Mouse (Mus musculus): ENCODE results near the gene Mfsd12.

The Mfsd12 gene

GRCm38 (mm10) chr10:81402227-81402765 is 45.0 kb downstream of the Mfsd12 start:
- in situ Hi-C loops (cut with MboI): no loop called here

GRCm38 (mm10) chr10:81403511-81403910 is 46.2 kb downstream of the Mfsd12 start:
- in situ Hi-C loops (cut with MboI): no loop called here

GRCm38 (mm10) chr10:81404082-81404481 is 46.8 kb downstream of the Mfsd12 start:
- in situ Hi-C loops (cut with MboI): no loop called here

GRCm38 (mm10) chr10:81404720-81405119 is 47.4 kb downstream of the Mfsd12 start:
- in situ Hi-C loops (cut with MboI): loop anchor here (5.0 kb wide), 1 partner anchor 38 kb away; no protein-coding TSS in a partner anchor

GRCm38 (mm10) chr10:81405588-81406201 is 48.4 kb downstream of the Mfsd12 start:
- in situ Hi-C loops (cut with MboI): loop anchor here (5.0 kb wide), 1 partner anchor 37 kb away; no protein-coding TSS in a partner anchor

- in situ Hi-C loops (cut with MboI): loop anchor here (5.0 kb wide), 1 partner anchor 36 kb away; no protein-coding TSS in a partner anchor
Observed at GRCm38 (mm10) chr10:81406504-81407440, 49.5 kb downstream of the Mfsd12 start.

GRCm38 (mm10) chr10:81407539-81408423 is 50.5 kb downstream of the Mfsd12 start:
- in situ Hi-C loops (cut with MboI): loop anchor here (5.0 kb wide), 1 partner anchor 35 kb away; no protein-coding TSS in a partner anchor

GRCm38 (mm10) chr10:81408424-81408729 is 51.1 kb downstream of the Mfsd12 start:
- in situ Hi-C loops (cut with MboI): loop anchor here (5.0 kb wide), 1 partner anchor 34 kb away; no protein-coding TSS in a partner anchor

- in situ Hi-C loops (cut with MboI): loop anchor here (5.0 kb wide), 1 partner anchor 33 kb away; no protein-coding TSS in a partner anchor
Observed at GRCm38 (mm10) chr10:81408871-81409291, 51.6 kb downstream of the Mfsd12 start.

- in situ Hi-C loops (cut with MboI): loop anchor here (5.0 kb wide), 1 partner anchor 33 kb away; no protein-coding TSS in a partner anchor
Observed at GRCm38 (mm10) chr10:81409330-81409729, 52.0 kb downstream of the Mfsd12 start.

- in situ Hi-C loops (cut with MboI): no loop called here
Observed at GRCm38 (mm10) chr10:81410350-81410749, 53.1 kb downstream of the Mfsd12 start.

- in situ Hi-C loops (cut with MboI): no loop called here
Observed at GRCm38 (mm10) chr10:81410981-81411380, 53.7 kb downstream of the Mfsd12 start.

GRCm38 (mm10) chr10:81411471-81412400 is 54.4 kb downstream of the Mfsd12 start:
- in situ Hi-C loops (cut with MboI): no loop called here

- in situ Hi-C loops (cut with MboI): no loop called here
Observed at GRCm38 (mm10) chr10:81412586-81413309, 55.5 kb downstream of the Mfsd12 start.

- in situ Hi-C loops (cut with MboI): no loop called here
Observed at GRCm38 (mm10) chr10:81413310-81414261, 56.3 kb downstream of the Mfsd12 start.

GRCm38 (mm10) chr10:81414682-81415081 is 57.4 kb downstream of the Mfsd12 start:
- in situ Hi-C loops (cut with MboI): no loop called here

- in situ Hi-C loops (cut with MboI): no loop called here
Observed at GRCm38 (mm10) chr10:81415146-81415545, 57.9 kb downstream of the Mfsd12 start.
